Mouse (Mus musculus): ENCODE measurements at regions not wholly inside any gene's neighbourhood (a gene's known extent, or its start where the extent isn't known, plus 50 kb on each side); places are given as distances from the start of the nearest gene placed in this dataset.

- dilution Hi-C loops (cut with MboI; ENCODE audit: extremely low pct_ligation_motif_present, extremely low pct_unique_long_range_greater_than_20kb, low sequenced_read_pairs) (no loop called here), in situ Hi-C loops (cut with MboI; ENCODE audit: low pct_ligation_motif_present, low pct_unique_long_range_greater_than_20kb, low sequenced_read_pairs) (no loop called here)
- Histone ChIP-seq H3K9ac (ENCODE audit: insufficient read depth, low read depth) (no peak overlapping the region), H3K27me3 (replicated peaks) (no peaks in the 10 kb centered on the region), H3K4me1 (ENCODE audit: control insufficient read depth in 1 of 2, insufficient read depth in 2 of 2) (no peaks in the 10 kb centered on the region), H3K4me2 (ENCODE audit: insufficient read depth, low read depth, poor library complexity, severe bottlenecking) (no peak overlapping the region), H3K27ac (ENCODE audit: insufficient read depth, low read depth) (no peak overlapping the region), H3K79me2 (replicated peaks; ENCODE audit: control insufficient read depth, extremely low read depth, insufficient read depth, poor library complexity, severe bottlenecking) (no peaks in the 10 kb centered on the region), H3K4me3 (replicated peaks in 1 of 3; ENCODE audit: low read depth in 2 of 3, low read length in 2 of 3, poor library complexity in 1 of 3) (no peak overlapping the region), H3K36me3 (replicated peaks in 1 of 2; ENCODE audit: control insufficient read depth in 1 of 2, insufficient read depth in 1 of 2, low read length in 1 of 2) (no peaks in the 10 kb centered on the region), H3K9me3 (replicated peaks; ENCODE audit: low read length) (peaks cover 80% of the 10 kb centered on the region)
- no peak for DNase-seq (ENCODE audit: extremely low read depth)
- no peak for TF ChIP-seq MAX (IDR thresholded peaks at IDR 0.05; ENCODE audit: low read length)
- TF ChIP-seq NRF1 (IDR thresholded peaks at IDR 0.05; ENCODE audit: low read depth, low read length): no peak
- no peak for TF ChIP-seq EP300 (IDR thresholded peaks at IDR 0.05; ENCODE audit: low read length)
- TF ChIP-seq MAFK (IDR thresholded peaks at IDR 0.05; ENCODE audit: insufficient replicate concordance, low read length): no peak
- no peak for TF ChIP-seq ZKSCAN1 (IDR thresholded peaks at IDR 0.05; ENCODE audit: borderline replicate concordance, low read depth, low read length)
- no peak for TF ChIP-seq ZMIZ1 (IDR thresholded peaks at IDR 0.05; ENCODE audit: low read depth, low read length)
- no peak for TF ChIP-seq UBTF (IDR thresholded peaks at IDR 0.05; ENCODE audit: low read depth, low read length)
- TF ChIP-seq MYC (IDR thresholded peaks at IDR 0.05; ENCODE audit: low read depth, low read length): no peak
- TF ChIP-seq MAZ (IDR thresholded peaks at IDR 0.05; ENCODE audit: low read depth, low read length): no peak
Observed at GRCm38 (mm10) chr1:89010170-89010569, 60.0 kb upstream of the Sh3bp4 start.

GRCm38 (mm10) chr1:89011454-89011853, 58.8 kb upstream of the Sh3bp4 start:
- H3K4me1 ChIP-seq (ENCODE audit: control insufficient read depth in 1 of 2, insufficient read depth in 2 of 2): no peaks in the 10 kb centered on the region
- H3K27me3 ChIP-seq (replicated peaks): no peaks in the 10 kb centered on the region
- peaks cover 79% of the 10 kb centered on the region for H3K9me3 ChIP-seq (replicated peaks; ENCODE audit: low read length)
- no peaks in the 10 kb centered on the region for H3K36me3 ChIP-seq (replicated peaks in 1 of 2; ENCODE audit: control insufficient read depth in 1 of 2, insufficient read depth in 1 of 2, low read length in 1 of 2)
- dilution Hi-C loops (cut with MboI; ENCODE audit: extremely low pct_ligation_motif_present, extremely low pct_unique_long_range_greater_than_20kb, low sequenced_read_pairs): no loop called here
- no peak overlapping the region for H3K9ac ChIP-seq (ENCODE audit: insufficient read depth, low read depth)
- H3K27ac ChIP-seq (ENCODE audit: insufficient read depth, low read depth): no peak overlapping the region
- TF ChIP-seq GABPA (IDR thresholded peaks at IDR 0.05; ENCODE audit: insufficient replicate concordance, low read depth, low read length): no peak
- in situ Hi-C loops (cut with MboI; ENCODE audit: low pct_ligation_motif_present, low pct_unique_long_range_greater_than_20kb, low sequenced_read_pairs): no loop called here
- H3K4me3 ChIP-seq (replicated peaks in 1 of 3; ENCODE audit: low read depth in 2 of 3, low read length in 2 of 3, poor library complexity in 1 of 3): no peak overlapping the region
- no peak for DNase-seq (ENCODE audit: extremely low read depth)
- H3K4me2 ChIP-seq (ENCODE audit: insufficient read depth, low read depth, poor library complexity, severe bottlenecking): no peak overlapping the region
- H3K79me2 ChIP-seq (replicated peaks; ENCODE audit: control insufficient read depth, extremely low read depth, insufficient read depth, poor library complexity, severe bottlenecking): no peaks in the 10 kb centered on the region

- DNase-seq (ENCODE audit: extremely low read depth): no peak
- in situ Hi-C loops (cut with MboI; ENCODE audit: low pct_ligation_motif_present, low pct_unique_long_range_greater_than_20kb, low sequenced_read_pairs): no loop called here
- no peak overlapping the region for H3K4me3 ChIP-seq (replicated peaks in 1 of 3; ENCODE audit: low read depth in 2 of 3, low read length in 2 of 3, poor library complexity in 1 of 3)
- dilution Hi-C loops (cut with MboI; ENCODE audit: extremely low pct_ligation_motif_present, extremely low pct_unique_long_range_greater_than_20kb, low sequenced_read_pairs): no loop called here
- no peak overlapping the region for H3K4me2 ChIP-seq (ENCODE audit: insufficient read depth, low read depth, poor library complexity, severe bottlenecking)
- H3K79me2 ChIP-seq (replicated peaks; ENCODE audit: control insufficient read depth, extremely low read depth, insufficient read depth, poor library complexity, severe bottlenecking): no peaks in the 10 kb centered on the region
- peaks cover 74% of the 10 kb centered on the region for H3K9me3 ChIP-seq (replicated peaks; ENCODE audit: low read length)
- no peak overlapping the region for H3K27ac ChIP-seq (ENCODE audit: insufficient read depth, low read depth)
- no peaks in the 10 kb centered on the region for H3K4me1 ChIP-seq (ENCODE audit: control insufficient read depth in 1 of 2, insufficient read depth in 2 of 2)
- TF ChIP-seq SIN3A (IDR thresholded peaks at IDR 0.05; ENCODE audit: low read length) (no peak), MAX (IDR thresholded peaks at IDR 0.05; ENCODE audit: low read length) (no peak), JUND (conservative IDR thresholded peaks at IDR 0.05; ENCODE audit: low read depth, low read length) (no peak), KAT2A (IDR thresholded peaks at IDR 0.05; ENCODE audit: insufficient replicate concordance, low read length) (no peak), RAD21 (IDR thresholded peaks at IDR 0.05; ENCODE audit: low read depth, low read length) (no peak), MYC (IDR thresholded peaks at IDR 0.05; ENCODE audit: low read depth, low read length) (no peak), SMC3 (IDR thresholded peaks at IDR 0.05; ENCODE audit: low read depth, low read length) (no peak), BHLHE40 (IDR thresholded peaks at IDR 0.05; ENCODE audit: low read depth, low read length) (no peak)
- H3K9ac ChIP-seq (ENCODE audit: insufficient read depth, low read depth): no peak overlapping the region
- H3K36me3 ChIP-seq (replicated peaks in 1 of 2; ENCODE audit: control insufficient read depth in 1 of 2, insufficient read depth in 1 of 2, low read length in 1 of 2): no peaks in the 10 kb centered on the region
- H3K27me3 ChIP-seq (replicated peaks): no peaks in the 10 kb centered on the region
Observed at GRCm38 (mm10) chr1:89015385-89015784, 54.8 kb upstream of the Sh3bp4 start.
